Mouse (Mus musculus) forebrain, embryonic 12.5 days (tissue): Measurements from ENCODE around the gene Lmf1. TPM values are rescaled to one million over a fixed set of nuclear protein-coding genes. Genes with fewer than 3 reads are reported as not detected.

Source experiments
- ATAC-seq: fragments of 200-750 bp; cut with Nextera tagmentation; 2 replicates; pipeline ENCODE4 v1.8.0; 2017; ENCODE audit warnings: moderate TSS enrichment; ENCODE audit not compliant: low FRiP score
- H3K27ac ChIP-seq: fragments of 300-500 bp; sonication (generic); 2 replicates; pipeline ENCODE4 v1.5.1; 2016; ENCODE audit warnings: mild to moderate bottlenecking
- H3K27me3 ChIP-seq: fragments of 300-500 bp; sonication (generic); 2 replicates; pipeline ENCODE4 v1.6.1; 2016; ENCODE audit warnings: mild to moderate bottlenecking
- H3K36me3 ChIP-seq: fragments of 300-500 bp; sonication (generic); replicated peaks from 2 replicates; pipeline ENCODE4 v1.6.1; 2016; ENCODE audit warnings: mild to moderate bottlenecking
- H3K4me1 ChIP-seq: fragments of 300-500 bp; sonication (generic); 2 replicates; pipeline ENCODE4 v1.6.1; 2016
- H3K4me2 ChIP-seq: fragments of 300-500 bp; sonication (generic); 2 replicates; pipeline ENCODE4 v1.6.1; 2016; ENCODE audit warnings: mild to moderate bottlenecking, moderate library complexity
- H3K4me3 ChIP-seq: fragments of 300-500 bp; sonication (generic); replicated peaks from 2 replicates; pipeline ENCODE4 v1.5.1; 2016; ENCODE audit warnings: mild to moderate bottlenecking
- H3K9ac ChIP-seq: fragments of 300-500 bp; sonication (generic); 2 replicates; pipeline ENCODE4 v1.6.1; 2016; ENCODE audit warnings: mild to moderate bottlenecking
- H3K9me3 ChIP-seq: fragments of 300-500 bp; sonication (generic); 2 replicates; pipeline ENCODE4 v1.6.1; 2016
- WGBS: fragments of 180-500 bp; shearing (Covaris S2); methylation state at CpG from one replicate; pipeline ENCODE4 v1.1.7; 2016; 5-methylcytosine and 5-hydroxymethylcytosine counted together
- polyA plus RNA-seq: library from polyadenylated mRNA; unstranded; fragments of >200 nt; fragmentation: Nextera tagmentation; extraction: Ambion mirVana; gene quantifications from 2 replicates; pipeline ENCODE4 v1.2.1, GENCODE M21; 2016

Gene Lmf1
- polyA plus RNA-seq, 1 experiment from 2014 or later: 21.0 TPM

DNA sequence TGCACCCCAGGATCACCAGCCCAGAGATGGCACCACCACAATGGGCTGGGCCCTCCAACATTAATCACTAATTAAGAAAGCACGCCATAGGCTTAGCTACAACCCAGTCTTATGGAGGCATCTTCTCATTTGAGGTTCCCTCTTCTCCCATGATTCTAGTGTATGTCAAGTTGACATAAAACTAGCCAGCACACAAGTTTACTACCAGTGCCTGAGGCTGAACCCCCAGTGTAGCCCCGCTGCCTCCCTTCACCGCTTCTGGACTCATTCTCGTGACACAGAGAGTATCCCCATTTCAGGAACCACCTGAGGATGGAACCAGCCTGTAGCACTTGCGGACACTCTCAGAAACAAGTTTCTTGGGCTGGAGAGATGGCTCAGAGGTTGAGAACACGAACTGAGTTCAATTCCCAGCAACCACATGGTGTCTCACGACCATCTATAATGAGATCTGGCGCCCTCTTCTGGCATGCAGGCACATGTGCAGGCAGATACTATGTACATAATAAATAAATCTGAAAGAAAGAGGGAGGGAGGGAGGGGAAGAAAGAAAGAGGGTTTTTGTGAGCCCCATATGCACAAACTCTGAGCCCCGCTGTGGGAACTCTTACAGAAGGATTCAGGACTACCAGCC is 122.1 kb downstream of the Lmf1 start:
- H3K27ac ChIP-seq: no peak overlapping the region
- no peak overlapping the region for H3K4me3 ChIP-seq
- 63% methylated on average over 9 of the region's 9 CpGs for WGBS
- ATAC-seq: no peak
- no peaks in the 10 kb centered on the region for H3K9me3 ChIP-seq
- peaks cover 3% of the 10 kb centered on the region for H3K27me3 ChIP-seq
- H3K9ac ChIP-seq: no peak overlapping the region
- H3K4me2 ChIP-seq: no peak overlapping the region
- no peaks in the 10 kb centered on the region for H3K4me1 ChIP-seq
- H3K36me3 ChIP-seq: no peaks in the 10 kb centered on the region

GRCm38 (mm10) chr17:25709994-25710393 is 131.1 kb downstream of the Lmf1 start:
- no peak for ATAC-seq
- H3K4me2 ChIP-seq: no peak overlapping the region
- 91% methylated on average over 2 of the region's 2 CpGs for WGBS
- 0 out of 2 replicates have a peak, but pooled peaks cover 3% of the 10 kb centered on the region for H3K27me3 ChIP-seq
- no peak overlapping the region for H3K9ac ChIP-seq
- H3K4me3 ChIP-seq: no peak overlapping the region
- H3K36me3 ChIP-seq: no peaks in the 10 kb centered on the region
- H3K27ac ChIP-seq: no peak overlapping the region
- H3K9me3 ChIP-seq: no peaks in the 10 kb centered on the region
- no peaks in the 10 kb centered on the region for H3K4me1 ChIP-seq

DNA sequence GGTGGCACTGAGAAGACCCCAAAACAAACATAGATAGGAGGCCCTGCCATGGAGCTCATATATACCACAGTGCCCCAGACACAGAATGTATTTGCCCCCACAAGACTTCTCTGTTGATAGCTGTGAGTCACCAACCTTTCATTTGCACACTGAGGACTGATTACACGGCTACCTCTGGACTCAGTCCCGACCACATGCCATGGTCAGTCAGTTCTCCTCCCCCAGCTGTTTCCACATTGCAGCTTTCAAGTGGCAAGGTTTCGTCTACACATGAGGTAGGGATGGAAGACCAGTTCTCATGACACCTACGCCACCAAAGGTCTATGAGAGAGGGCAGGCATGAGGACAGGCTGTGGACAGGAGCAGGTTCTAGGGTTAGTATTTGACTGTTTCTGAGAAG is 132.3 kb downstream of the Lmf1 start:
- no peak overlapping the region for H3K9ac ChIP-seq
- H3K4me2 ChIP-seq: no peak overlapping the region
- no peak overlapping the region for H3K4me3 ChIP-seq
- no peaks in the 10 kb centered on the region for H3K9me3 ChIP-seq
- H3K36me3 ChIP-seq: no peaks in the 10 kb centered on the region
- no peak overlapping the region for H3K27ac ChIP-seq
- ATAC-seq: no peak
- 82% methylated on average over 4 of the region's 4 CpGs for WGBS
- peaks cover 13% of the 10 kb centered on the region for H3K27me3 ChIP-seq
- no peaks in the 10 kb centered on the region for H3K4me1 ChIP-seq

Other genes starting within 250 kb of the Lmf1 start
- gene Tpsab1, start 233.5 kb upstream of the Lmf1 start, polyA plus RNA-seq: not detected in 2 replicates
- gene Tpsb2, start 212.8 kb upstream of the Lmf1 start, polyA plus RNA-seq: not detected in 2 replicates
- 0.29 and 0.45 TPM in 2 replicates for gene Tpsg1, start 209.8 kb upstream of the Lmf1 start, polyA plus RNA-seq
- gene Cacna1h, start 145.3 kb upstream of the Lmf1 start, polyA plus RNA-seq: 7.8 and 7.9 TPM in 2 replicates
- gene Tekt4, start 124.5 kb upstream of the Lmf1 start, polyA plus RNA-seq: 0.19 and 0.31 TPM in 2 replicates
- 0.10 TPM in 1 of 2 replicates, not detected in the other for gene Sstr5, start 81.8 kb upstream of the Lmf1 start, polyA plus RNA-seq
- gene Sox8, start 8.4 kb upstream of the Lmf1 start, polyA plus RNA-seq: 10.3 and 15.1 TPM in 2 replicates
- gene Gng13, start 138.1 kb downstream of the Lmf1 start, polyA plus RNA-seq: 1.7 and 1.9 TPM in 2 replicates
- 39.6 and 41.8 TPM in 2 replicates for gene Chtf18, start 148.3 kb downstream of the Lmf1 start, polyA plus RNA-seq
- 18.0 and 19.6 TPM in 2 replicates for gene Rpusd1, start 148.6 kb downstream of the Lmf1 start, polyA plus RNA-seq
- 0.18 TPM in 1 of 2 replicates, not detected in the other for gene Mslnl, start 157.0 kb downstream of the Lmf1 start, polyA plus RNA-seq
- 0.28 and 0.50 TPM in 2 replicates for gene Msln, start 175.3 kb downstream of the Lmf1 start, polyA plus RNA-seq
- 25.6 and 26.0 TPM in 2 replicates for gene Narfl, start 194.7 kb downstream of the Lmf1 start, polyA plus RNA-seq
- 99.1 and 100 TPM in 2 replicates for gene Haghl, start 206.6 kb downstream of the Lmf1 start, polyA plus RNA-seq
- 0.32 and 0.69 TPM in 2 replicates for gene Ccdc78, start 207.5 kb downstream of the Lmf1 start, polyA plus RNA-seq
- 76.7 and 80.8 TPM in 2 replicates for gene Fam173a, start 213.8 kb downstream of the Lmf1 start, polyA plus RNA-seq
- not detected in 2 replicates for gene AC134908.4, start 216.6 kb downstream of the Lmf1 start, polyA plus RNA-seq
- 61.2 and 79.6 TPM in 2 replicates for gene Metrn, start 218.1 kb downstream of the Lmf1 start, polyA plus RNA-seq
- gene Fbxl16, start 230.0 kb downstream of the Lmf1 start, polyA plus RNA-seq: 21.0 and 23.7 TPM in 2 replicates
- gene Wdr24, start 244.5 kb downstream of the Lmf1 start, polyA plus RNA-seq: 27.8 and 28.2 TPM in 2 replicates
- 65.7 and 69.5 TPM in 2 replicates for gene Jmjd8, start 249.8 kb downstream of the Lmf1 start, polyA plus RNA-seq